Mouse (Mus musculus) bone marrow, adult 2 months (tissue): Measurements from ENCODE around the gene Gpr1.
"Not testable (repeated sequence)": the region's sequence is repeated elsewhere in the genome, so short reads cannot be mapped to it uniquely, and the experiment has no call there.

Experiments used
- CTCF ChIP-seq: fragments of 200-500 bp; IDR thresholded peaks from 2 replicates; pipeline ENCODE4 v1.5.1; 2011; ENCODE audit warnings: low read length, control low read depth; ENCODE audit not compliant: control insufficient read depth, insufficient read depth
- POLR2A ChIP-seq: fragments of 200-500 bp; IDR thresholded peaks from 2 replicates; pipeline ENCODE4 v1.6.1; 2011; ENCODE audit warnings: low read depth, mild to moderate bottlenecking, control low read depth, low read length, borderline replicate concordance; ENCODE audit not compliant: control insufficient read depth

DNA sequence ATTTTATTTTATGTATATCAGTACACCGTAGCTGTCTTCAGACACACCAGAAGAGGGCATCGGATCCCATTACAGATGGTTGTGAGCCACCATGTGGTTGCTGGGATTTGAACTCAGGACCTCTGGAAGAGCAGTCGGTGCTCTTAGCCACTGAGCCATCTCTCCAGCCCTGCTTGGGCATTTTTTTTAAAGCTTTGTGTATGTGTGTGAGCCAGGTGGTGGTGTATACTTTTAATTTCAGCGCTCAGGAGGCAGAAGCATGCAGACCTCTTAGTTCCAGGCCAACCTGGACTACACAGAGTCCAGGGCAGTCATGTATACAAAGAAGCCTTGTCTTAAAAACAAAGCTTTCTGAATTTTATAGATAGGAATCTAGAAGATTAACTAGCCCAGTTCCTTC, 33.8 kb downstream of the Gpr1 start:
- TF ChIP-seq CTCF, POLR2A: not testable (repeated sequence)
